Mouse (Mus musculus) bone marrow, adult 2 months (tissue): Measurements from ENCODE around the gene Timm17a.

Source experiments
- CTCF ChIP-seq: fragments of 200-500 bp; IDR thresholded peaks from 2 replicates; pipeline ENCODE4 v1.5.1; 2011; ENCODE audit warnings: low read length, control low read depth; ENCODE audit not compliant: control insufficient read depth, insufficient read depth
- POLR2A ChIP-seq: fragments of 200-500 bp; IDR thresholded peaks from 2 replicates; pipeline ENCODE4 v1.6.1; 2011; ENCODE audit warnings: low read depth, mild to moderate bottlenecking, control low read depth, low read length, borderline replicate concordance; ENCODE audit not compliant: control insufficient read depth

DNA sequence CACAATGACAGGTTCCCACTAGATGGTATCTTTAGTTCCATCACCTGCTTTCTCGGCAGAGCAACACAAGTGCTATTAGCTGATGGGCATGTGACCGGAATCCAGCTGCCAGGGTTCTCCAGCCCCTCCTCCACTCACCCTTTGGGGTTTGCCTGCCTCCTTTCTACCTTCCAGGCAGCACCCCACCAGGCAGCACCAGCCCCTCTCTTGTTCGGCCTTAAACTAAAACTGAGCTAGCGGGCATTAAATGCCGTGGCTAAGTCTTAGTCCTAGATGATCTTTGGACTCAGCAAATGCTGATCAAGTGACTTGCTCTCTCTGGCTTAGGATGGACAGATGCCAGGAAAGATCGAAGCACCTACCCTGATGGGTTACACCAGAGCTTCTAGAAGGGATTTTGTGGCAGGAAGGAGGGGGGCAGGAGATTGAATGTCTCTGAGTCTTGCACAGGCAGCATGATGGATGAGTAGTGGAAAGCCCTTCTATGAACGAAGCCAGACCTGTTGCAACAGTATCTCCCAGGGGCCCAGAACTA lies 9.9 kb upstream of the Timm17a start:
- TF ChIP-seq CTCF (no peak), POLR2A (no peak)
